ENCODE assay signal across 1 mouse cellular context in genomic region chr11:97839441-97840134, GRCm38 (mm10).
A peak's percentile ranks its signal among the peaks of the same experiment; 100 is the strongest.
TF ChIP-seq lines count a peak whose summit lies in the region.

No protein-coding gene starts in this region.

TF ChIP-seq in CH12.LX, 34 proteins besides CTCF, POLR2A, EP300 and RAD21:
- TF ChIP-seq ETS1 (conservative IDR thresholded peaks at IDR 0.05; ENCODE audit: low read depth, low read length) (no peak), ZNF384 (IDR thresholded peaks at IDR 0.05; ENCODE audit: low read depth, low read length) (peak; percentile 72), MAFK (IDR thresholded peaks at IDR 0.05; ENCODE audit: insufficient replicate concordance, low read length) (no peak)
